In genomic region chr13:63270191-63270590, GRCm38 (mm10) we compare ENCODE assay signal across 11 mouse cellular contexts.
DNase-seq lines count a peak whose midpoint lies in the region; ATAC-seq and TF ChIP-seq lines count a peak whose summit lies in the region.
"Had no signal": no experiment of that assay in that cellular context is flagged by ENCODE, and none has a peak within 500 bp of the region (broad histone marks: within the 10 kb centered on the region; RNA-seq: fewer than 3 reads in every experiment).

No protein-coding gene starts in this region.

- no peak for DNase-seq in heart, postnatal 4 days
- no peak for DNase-seq in ES-E14 (ENCODE audit: low read depth, low spot score)
- peak; percentile 85 for DNase-seq in lung, postnatal 0 days (ENCODE audit: low spot score)
- no peak for DNase-seq in layer of hippocampus, postnatal 36 days
- DNase-seq: gastrocnemius, postnatal 36 days had no signal

- no peak for TF ChIP-seq CTCF in embryonic fibroblast, embryonic 13.5 days (IDR thresholded peaks at IDR 0.05; ENCODE audit: borderline replicate concordance, insufficient read depth, low read length)
- no peak for TF ChIP-seq CTCF in lung, postnatal 0 days (IDR thresholded peaks at IDR 0.05)

- TF ChIP-seq POLR2A in embryonic fibroblast, embryonic 13.5 days (IDR thresholded peaks at IDR 0.05; ENCODE audit: low read depth, low read length) = no peak

- 61% methylated on average over 5 of the region's 5 CpGs for WGBS in heart, embryonic 15.5 days
- WGBS in lung, postnatal 0 days = 51% methylated on average over 5 of the region's 5 CpGs
- WGBS in hindbrain, embryonic 16.5 days = 49% methylated on average over 5 of the region's 5 CpGs

- H3K4me1 ChIP-seq in heart, embryonic 15.5 days (replicated peaks) = peaks cover 51% of the 10 kb centered on the region
- H3K4me1 ChIP-seq in ES-E14 (ENCODE audit: control insufficient read depth in 2 of 2, insufficient read depth in 2 of 2, low read length in 2 of 2, poor library complexity in 1 of 2) = peaks cover 4 to 7% of the 10 kb centered on the region in 2 experiments; a peak in 3 of 4 replicates
- H3K4me1 ChIP-seq in embryonic fibroblast, embryonic 13.5 days (ENCODE audit: control insufficient read depth, insufficient read depth, low read length) = peaks cover 30% of the 10 kb centered on the region
- peaks cover 12% of the 10 kb centered on the region; the same call in 1 of the 2 replicates for H3K4me1 ChIP-seq in lung, postnatal 0 days (ENCODE audit: insufficient read depth, low read depth, low read length)
- peaks cover 10% of the 10 kb centered on the region for H3K4me1 ChIP-seq in hindbrain, embryonic 16.5 days (ENCODE audit: control insufficient read depth, insufficient read depth, low read depth, low read length)

- H3K9me3 ChIP-seq in heart, embryonic 15.5 days (replicated peaks) = no peaks in the 10 kb centered on the region
- no peaks in the 10 kb centered on the region for H3K9me3 ChIP-seq in ES-E14 (ENCODE audit: control insufficient read depth, insufficient read depth, low read depth, low read length)
- H3K9me3 ChIP-seq in lung, postnatal 0 days (ENCODE audit: low read length) = no peaks in the 10 kb centered on the region
- no peaks in the 10 kb centered on the region for H3K9me3 ChIP-seq in hindbrain, embryonic 16.5 days (ENCODE audit: control insufficient read depth, low read length)
- H3K9me3 ChIP-seq: hindbrain, embryonic 15.5 days had no signal

- H3K9ac ChIP-seq in heart, embryonic 15.5 days = no peak overlapping the region
- H3K9ac ChIP-seq in ES-E14 (ENCODE audit: insufficient read depth, low read depth, low read length, poor library complexity, severe bottlenecking) = 0 out of 2 replicates have a peak overlapping the region, but pooled peaks have one; percentile 11
- H3K9ac ChIP-seq in lung, postnatal 0 days (replicated peaks; ENCODE audit: low read depth) = no peak overlapping the region; the same call in 1 of the 2 replicates
- H3K9ac ChIP-seq in hindbrain, embryonic 16.5 days (ENCODE audit: low read depth, low read length) = no peak overlapping the region
- H3K9ac ChIP-seq: hindbrain, embryonic 15.5 days had no signal

- no peak for ATAC-seq in heart, embryonic 15.5 days (replicated peaks; ENCODE audit: insufficient number of reproducible peaks, insufficient read depth, low FRiP score, low read depth)
- ATAC-seq in lung, postnatal 0 days = peak; percentile 14
- ATAC-seq in hindbrain, embryonic 16.5 days = no peak
- ATAC-seq in cerebellum, adult (ENCODE audit: insufficient number of reproducible peaks, low FRiP score, low TSS enrichment) = no peak
- ATAC-seq: forebrain, embryonic 14.5 days had no signal

- H3K27ac ChIP-seq in heart, embryonic 15.5 days = peak overlapping the region; percentile 23; the same call in 1 of the 2 replicates
- H3K27ac ChIP-seq in ES-E14 (ENCODE audit: insufficient read depth, low read depth, low read length, poor library complexity, severe bottlenecking) = peak overlapping the region; percentile 66; the same call in 1 of the 2 replicates
- H3K27ac ChIP-seq in embryonic fibroblast, embryonic 13.5 days (ENCODE audit: insufficient read depth, low read length) = peak overlapping the region; percentile 28
- H3K27ac ChIP-seq in lung, postnatal 0 days (ENCODE audit: low read length) = peak overlapping the region; percentile 39
- no peak overlapping the region for H3K27ac ChIP-seq in hindbrain, embryonic 16.5 days (ENCODE audit: low read depth, low read length)
- H3K27ac ChIP-seq: hindbrain, embryonic 15.5 days had no signal

- H3K4me2 ChIP-seq in heart, embryonic 15.5 days = no peak overlapping the region; the same call in 1 of the 2 replicates
- peak overlapping the region; percentile 43 for H3K4me2 ChIP-seq in lung, postnatal 0 days (replicated peaks; ENCODE audit: low read depth, low read length)
- H3K4me2 ChIP-seq in hindbrain, embryonic 16.5 days (ENCODE audit: low read length) = no peak overlapping the region
- H3K4me2 ChIP-seq: hindbrain, embryonic 15.5 days had no signal

- in situ Hi-C loops in ES-E14 (cut with MboI; ENCODE audit: low sequenced_read_pairs in 2 of 2, unreplicated experiment in 2 of 2) = no loop called here

- no peaks in the 10 kb centered on the region for H3K36me3 ChIP-seq in heart, embryonic 15.5 days
- H3K36me3 ChIP-seq in ES-E14 (ENCODE audit: control insufficient read depth, insufficient read depth, low read length, poor library complexity, severe bottlenecking) = no peaks in the 10 kb centered on the region
- H3K36me3 ChIP-seq in lung, postnatal 0 days (ENCODE audit: insufficient read depth, low read length) = no peaks in the 10 kb centered on the region
- H3K36me3 ChIP-seq in hindbrain, embryonic 16.5 days (ENCODE audit: control insufficient read depth, insufficient read depth, low read length) = no peaks in the 10 kb centered on the region
- H3K36me3 ChIP-seq: hindbrain, embryonic 15.5 days had no signal

- H3K27me3 ChIP-seq in heart, embryonic 15.5 days = no peaks in the 10 kb centered on the region
- no peaks in the 10 kb centered on the region for H3K27me3 ChIP-seq in lung, postnatal 0 days (replicated peaks; ENCODE audit: insufficient read depth, low read length)
- H3K27me3 ChIP-seq in hindbrain, embryonic 16.5 days (replicated peaks; ENCODE audit: control insufficient read depth, insufficient read depth, low read length) = peaks cover 11% of the 10 kb centered on the region

- TF ChIP-seq EP300 in lung, postnatal 0 days (IDR thresholded peaks at IDR 0.05) = no peak

- H3K4me3 ChIP-seq in heart, embryonic 15.5 days = no peak overlapping the region
- peak overlapping the region; percentile 29 to 45 for H3K4me3 ChIP-seq in ES-E14 (ENCODE audit: insufficient read depth in 1 of 2, low read depth in 1 of 2, low read length in 2 of 2, poor library complexity in 1 of 2, severe bottlenecking in 1 of 2)
- no peak overlapping the region for H3K4me3 ChIP-seq in embryonic fibroblast, embryonic 13.5 days (ENCODE audit: insufficient read depth, low read length)
- no peak overlapping the region for H3K4me3 ChIP-seq in lung, postnatal 0 days (ENCODE audit: low read depth, low read length)
- no peak overlapping the region for H3K4me3 ChIP-seq in hindbrain, embryonic 16.5 days (ENCODE audit: low read length)
- H3K4me3 ChIP-seq: hindbrain, embryonic 15.5 days had no signal

TF ChIP-seq in ES-E14, 5 proteins besides CTCF, POLR2A, EP300 and RAD21:
- TF ChIP-seq ZC3H11A (IDR thresholded peaks at IDR 0.05; ENCODE audit: borderline replicate concordance, low read depth, low read length) (no peak), HCFC1 (IDR thresholded peaks at IDR 0.05; ENCODE audit: borderline replicate concordance, insufficient read depth, low read length) (no peak), ZNF384 (IDR thresholded peaks at IDR 0.05; ENCODE audit: low read depth, low read length) (no peak), MAFK (IDR thresholded peaks at IDR 0.05; ENCODE audit: insufficient read depth, low read depth, low read length) (no peak), CHD2 (IDR thresholded peaks at IDR 0.05; ENCODE audit: low read depth, low read length) (no peak)

Comparison
In these comparisons a context has a peak if more than half of its experiments do, and no peak if none do; other contexts are left out.
1. H3K4me3 ChIP-seq: peak in ES-E14 (2 of 2); none in heart, embryonic 15.5 days (single experiment), embryonic fibroblast, embryonic 13.5 days (single experiment), lung, postnatal 0 days (single experiment) and hindbrain, embryonic 16.5 days (single experiment).